Mouse (Mus musculus): Measurements from ENCODE around the gene Gm4027. TPM values are rescaled to one million over a fixed set of nuclear protein-coding genes. Genes with fewer than 3 reads are reported as not detected.
"Not testable (repeated sequence)": the region's sequence is repeated elsewhere in the genome, so short reads cannot be mapped to it uniquely, and the experiment has no call there.

Gene Gm4027
- total RNA-seq (2021): not detected
- long read RNA-seq, experiment 1: 0 reads
- long read RNA-seq, experiment 2: 0 reads

DNA sequence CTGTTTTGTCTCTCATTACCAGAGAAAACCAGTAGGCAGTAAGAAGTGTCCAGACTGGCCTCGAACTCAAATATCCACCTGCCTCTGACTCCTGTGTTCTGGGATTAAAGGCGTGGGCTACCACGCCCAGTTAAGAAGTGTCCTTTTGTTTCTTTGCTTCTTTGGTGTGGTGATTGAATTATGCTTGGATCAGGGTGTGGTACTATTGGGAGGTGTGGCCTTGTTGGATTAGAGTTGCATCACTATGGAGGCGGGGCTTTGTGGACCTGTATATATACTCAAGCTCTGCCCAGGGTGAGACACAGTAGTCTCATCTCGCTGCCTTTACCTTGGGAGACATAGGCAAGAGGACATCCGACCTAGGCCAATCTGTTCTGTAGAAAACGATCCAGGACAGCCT, at the start of gene Gm4027:
Gene Gm4027 (plus strand): TSS at position 301 of the 400 bp plus-strand sequence.
- intact Hi-C loops (cut with DNase I; ENCODE audit: low total_unique reads); DNase-seq: not testable (repeated sequence)

DNA sequence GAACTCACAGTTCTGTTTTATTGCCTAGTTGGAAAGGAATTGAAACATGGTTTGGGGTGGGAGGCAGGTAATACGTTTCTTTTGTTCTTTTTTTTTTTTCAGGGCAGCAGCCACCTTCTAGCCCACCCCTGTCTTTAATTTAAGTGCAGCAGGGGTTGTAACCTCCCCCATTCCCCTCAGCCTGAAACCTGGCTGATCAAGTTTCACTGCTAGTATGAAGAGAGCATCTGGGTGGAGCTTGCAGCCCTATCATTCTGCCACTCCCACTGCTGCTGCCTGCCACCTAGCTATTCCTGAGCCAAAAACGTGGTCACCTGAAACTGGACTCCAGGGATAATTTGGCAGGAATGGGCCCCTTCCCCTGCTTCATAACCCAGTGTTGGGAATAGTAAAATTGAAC, 17.3 kb upstream of the Gm4027 start:
- DNase-seq; intact Hi-C loops (cut with DNase I; ENCODE audit: low total_unique reads): not testable (repeated sequence)

DNA sequence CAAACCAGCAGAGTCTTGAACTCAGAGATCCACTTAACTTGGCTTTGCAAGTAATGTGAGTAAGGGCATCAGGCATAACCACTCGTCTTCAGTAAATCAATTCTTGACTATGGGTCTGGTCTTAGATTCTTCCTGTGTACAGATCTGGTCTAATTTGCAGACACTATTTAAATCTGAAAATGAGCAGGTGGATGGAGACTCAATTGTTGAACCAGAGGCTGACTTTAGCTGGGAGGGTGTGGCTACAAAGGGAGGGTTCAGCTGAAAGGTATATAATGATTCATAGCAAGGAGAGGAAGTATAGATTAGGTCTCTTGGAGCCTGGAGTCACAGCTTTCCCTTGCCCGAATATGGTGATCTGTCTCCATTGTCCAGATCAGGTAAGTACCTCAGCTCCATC, 16.3 kb upstream of the Gm4027 start, which contains the start of gene Oog1:
Gene Oog1 (plus strand): TSS at position 301 of the 400 bp plus-strand sequence.
- DNase-seq; intact Hi-C loops (cut with DNase I; ENCODE audit: low total_unique reads): not testable (repeated sequence)

DNA sequence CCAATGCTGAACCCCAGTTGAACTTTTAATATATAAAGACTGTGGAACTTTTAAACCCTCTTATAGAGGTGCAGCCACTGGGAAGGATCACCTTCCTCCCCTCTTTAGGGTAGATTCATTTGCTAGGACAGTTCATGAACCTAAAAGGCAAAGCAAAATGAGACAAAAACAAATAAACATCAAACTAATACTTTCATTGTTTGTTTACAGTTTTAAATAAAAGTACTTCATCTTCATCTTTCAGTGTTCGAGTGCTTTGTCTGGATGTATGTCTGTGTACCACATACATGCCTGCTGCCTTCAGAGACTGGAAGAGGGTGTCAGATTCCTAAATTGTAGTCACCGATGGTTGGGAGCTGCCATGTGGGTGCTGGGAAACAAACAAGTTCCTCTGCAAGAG, 25.9 kb downstream of the Gm4027 start, which contains the start of gene Gm16381:
Gene Gm16381 (minus strand): TSS at position 101 of the 400 bp plus-strand sequence.
- DNase-seq; intact Hi-C loops (cut with DNase I; ENCODE audit: low total_unique reads): not testable (repeated sequence)

DNA sequence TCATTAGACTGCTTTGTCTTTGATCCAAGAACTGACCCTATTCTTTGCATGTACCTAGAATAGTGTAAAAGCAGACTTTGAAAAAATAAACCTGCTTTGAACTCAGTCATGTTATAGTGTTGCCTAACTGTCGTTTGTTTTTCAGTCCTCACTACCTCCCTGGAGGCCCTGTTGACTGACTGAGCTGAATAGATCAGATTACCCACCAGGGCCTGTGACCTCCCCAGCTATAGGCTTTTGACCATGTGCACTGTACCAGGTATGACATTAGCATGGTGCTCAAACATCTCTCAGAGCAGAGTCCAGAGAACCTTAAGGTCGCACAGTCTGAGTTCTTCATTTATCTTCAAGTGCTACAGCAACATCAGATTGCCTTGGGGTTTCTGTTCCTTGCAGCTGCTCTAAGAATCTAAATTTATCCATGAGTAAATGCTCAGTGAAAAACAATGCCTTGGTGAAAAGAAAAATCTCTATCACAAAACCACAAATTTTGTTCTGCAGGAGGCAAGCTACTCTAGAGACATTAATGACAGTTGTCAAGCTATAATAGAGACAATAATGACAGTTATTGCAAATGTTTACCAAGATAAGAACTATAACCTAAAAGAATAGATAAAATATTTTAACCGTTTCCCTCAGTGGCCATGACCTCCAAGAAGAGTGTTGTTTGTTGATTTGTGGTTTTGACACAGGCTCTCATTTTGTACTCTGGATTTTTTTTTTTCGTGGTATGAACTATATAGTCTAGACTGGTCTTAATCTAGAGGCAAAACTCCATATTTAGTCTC, 34.4 kb downstream of the Gm4027 start:
- DNase-seq; intact Hi-C loops (cut with DNase I; ENCODE audit: low total_unique reads): not testable (repeated sequence)

Other genes with a start within 250 kb of the Gm4027 start
- gene Sptlc2, start 230.5 kb upstream of the Gm4027 start, total RNA-seq (2021): 10 to 100 TPM; 16.8 to 20.2 TPM
- 100 to 1,000 TPM; 142 to 154 TPM for gene Slirp, start 175.0 kb upstream of the Gm4027 start, total RNA-seq (2021)
- 1 to 10 TPM; 6.0 to 7.6 TPM for gene Alkbh1, start 174.9 kb upstream of the Gm4027 start, total RNA-seq (2021)
- 10 to 100 TPM; 43.7 to 44.7 TPM for gene Snw1, start 146.6 kb upstream of the Gm4027 start, total RNA-seq (2021)
- gene Gm5788, start 124.1 kb upstream of the Gm4027 start, total RNA-seq (2021): not detected
- not detected for gene Gm8300, start 104.6 kb upstream of the Gm4027 start, total RNA-seq (2021)
- not detected for gene Oog1, start 16.2 kb upstream of the Gm4027 start, total RNA-seq (2021)
- not detected for gene Gm16381, start 25.8 kb downstream of the Gm4027 start, total RNA-seq (2021)
- not detected for gene Gm21319, start 156.9 kb downstream of the Gm4027 start, total RNA-seq (2021)
- gene Gm21936, start 176.6 kb downstream of the Gm4027 start, total RNA-seq (2021): not detected
- not detected for gene BB287469, start 197.7 kb downstream of the Gm4027 start, total RNA-seq (2021)
- gene Gm2001, start 223.5 kb downstream of the Gm4027 start, total RNA-seq (2021): not detected